Mouse (Mus musculus) intestine, embryonic 14.5 days (tissue): ENCODE measurements at regions not wholly inside any gene's neighbourhood (a gene's known extent, or its start where the extent isn't known, plus 50 kb on each side); places are given as distances from the start of the nearest gene placed in this dataset.

ENCODE experiments used
- ATAC-seq: fragments of 200-750 bp; cut with Nextera tagmentation; replicated peaks from 2 replicates; pipeline ENCODE4 v1.8.0; 2017; ENCODE audit warnings: low read depth, moderate number of reproducible peaks, moderate TSS enrichment, moderate library complexity; ENCODE audit not compliant: low FRiP score, low TSS enrichment
- DNase-seq: peaks from one replicate; pipeline ENCODE4 v3.0.0-alpha.2; 2018; ENCODE audit warnings: low spot score
- H3K27ac ChIP-seq: fragments of 300-500 bp; sonication (generic); 2 replicates; pipeline ENCODE4 v1.5.1; 2014; ENCODE audit warnings: low read depth, mild to moderate bottlenecking, control low read depth
- H3K27me3 ChIP-seq: fragments of 300-500 bp; sonication (generic); replicated peaks from 2 replicates; pipeline ENCODE4 v1.6.1; 2014; ENCODE audit warnings: low read length, control low read depth; ENCODE audit not compliant: control insufficient read depth, insufficient read depth
- H3K36me3 ChIP-seq: fragments of 300-500 bp; sonication (generic); 2 replicates; pipeline ENCODE4 v1.6.1; 2014; ENCODE audit warnings: low read length, control low read depth; ENCODE audit not compliant: control insufficient read depth, insufficient read depth
- H3K4me1 ChIP-seq: fragments of 300-500 bp; sonication (generic); replicated peaks from 2 replicates; pipeline ENCODE4 v1.6.1; 2014; ENCODE audit warnings: low read length, control low read depth, mixed read lengths; ENCODE audit not compliant: control insufficient read depth, insufficient read depth
- H3K4me2 ChIP-seq: fragments of 300-500 bp; sonication (generic); 2 replicates; pipeline ENCODE4 v1.6.1; 2014; ENCODE audit warnings: low read length
- H3K4me3 ChIP-seq: fragments of 300-500 bp; sonication (generic); 2 replicates; pipeline ENCODE4 v1.5.1; 2014; ENCODE audit warnings: low read depth, low read length, control low read depth, mixed read lengths
- H3K9ac ChIP-seq: fragments of 300-500 bp; sonication (generic); 2 replicates; pipeline ENCODE4 v1.6.1; 2014; ENCODE audit warnings: mild to moderate bottlenecking, low read length
- H3K9me3 ChIP-seq: fragments of 300-500 bp; sonication (generic); 2 replicates; pipeline ENCODE4 v1.6.1; 2016; ENCODE audit warnings: low read length, control low read depth; ENCODE audit not compliant: control insufficient read depth
- WGBS: fragments of 180-500 bp; shearing (Covaris S2); extraction: QIAGEN DNeasy Blood & Tissue Kit; methylation state at CpG from one replicate; pipeline ENCODE4 v1.1.7; 2014; 5-methylcytosine and 5-hydroxymethylcytosine counted together

DNA sequence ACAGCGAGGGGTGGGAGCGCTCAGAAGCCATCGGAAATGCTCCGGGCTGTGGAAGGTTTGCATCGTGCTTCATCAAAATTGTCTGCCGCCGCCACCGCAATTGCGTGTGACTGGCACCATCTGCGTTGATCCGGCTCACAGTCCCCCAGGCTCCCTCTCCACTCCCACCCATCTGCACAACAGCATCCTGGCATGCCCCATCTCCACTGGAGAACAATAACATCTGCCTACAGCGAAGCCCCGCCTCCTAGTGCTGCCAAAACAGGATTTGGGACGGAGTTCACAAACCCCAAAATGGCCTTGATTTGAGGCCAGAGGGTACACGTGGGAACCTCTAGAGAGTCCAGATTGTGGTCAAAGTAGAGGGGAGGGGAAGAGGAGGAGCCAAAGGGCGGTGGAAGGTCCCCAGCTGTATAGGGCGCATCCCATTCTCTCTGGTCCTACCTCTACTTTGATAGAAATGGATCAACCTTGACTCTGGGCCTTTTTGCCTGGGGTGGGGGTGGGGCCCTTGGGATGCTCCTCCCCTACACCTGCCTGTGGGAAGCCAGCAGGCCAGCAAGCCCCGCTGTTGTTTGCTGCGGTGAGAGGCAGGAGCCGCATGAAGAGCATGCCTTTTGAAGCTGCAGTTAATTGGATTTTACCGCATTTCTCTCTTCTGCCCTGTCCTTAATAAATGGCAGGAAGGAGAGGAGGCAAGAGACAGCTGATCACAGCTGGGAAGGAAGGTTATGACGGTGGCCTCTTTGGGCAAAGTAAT, 195.6 kb upstream of the Rpl38 start:
- Histone ChIP-seq H3K27ac (no peak overlapping the region), H3K9me3 (no peaks in the 10 kb centered on the region), H3K27me3 (0 out of 2 replicates have a peak, but pooled peaks cover 2% of the 10 kb centered on the region), H3K9ac (no peak overlapping the region), H3K4me3 (no peak overlapping the region), H3K36me3 (no peaks in the 10 kb centered on the region), H3K4me2 (peak overlapping the region; percentile 26; the same call in 1 of the 2 replicates), H3K4me1 (peaks cover 15% of the 10 kb centered on the region)
- DNase-seq, result no peak
- no peak for ATAC-seq
- 23% methylated on average over 22 of the region's 22 CpGs for WGBS

DNA sequence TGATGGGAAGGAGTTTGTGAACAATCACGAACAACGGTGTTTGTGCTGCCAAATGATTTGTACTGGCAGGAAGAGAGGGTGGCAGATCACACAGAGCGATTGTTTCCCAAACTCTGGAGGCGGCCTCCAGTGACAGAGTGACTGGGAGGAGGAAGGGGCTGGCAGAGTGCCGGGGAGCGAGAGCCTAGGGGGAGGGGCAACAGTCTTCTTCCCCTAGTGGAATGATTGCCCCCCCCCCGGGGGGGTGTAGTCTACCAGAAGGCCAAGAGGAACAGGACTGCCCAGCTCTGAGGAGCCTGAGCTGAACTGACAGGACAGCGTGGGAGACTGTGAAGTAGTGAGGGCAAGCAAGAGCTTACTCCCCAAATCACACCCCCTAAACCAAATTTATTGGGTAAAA, 199.9 kb upstream of the Rpl38 start:
- no peak overlapping the region for H3K9ac ChIP-seq
- no peak overlapping the region for H3K4me3 ChIP-seq
- H3K27me3 ChIP-seq, result 0 out of 2 replicates have a peak, but pooled peaks cover 8% of the 10 kb centered on the region
- H3K4me2 ChIP-seq, result peak overlapping the region; percentile 33
- H3K36me3 ChIP-seq, result no peaks in the 10 kb centered on the region
- H3K27ac ChIP-seq, result peak overlapping the region; percentile 60
- H3K9me3 ChIP-seq, result no peaks in the 10 kb centered on the region
- DNase-seq (peak; percentile 78), ATAC-seq (peak; percentile 59; the same call in 1 of the 2 replicates)
- WGBS, result 1% methylated on average over 8 of the region's 8 CpGs
- peaks cover 20% of the 10 kb centered on the region for H3K4me1 ChIP-seq

- Histone ChIP-seq H3K4me3 (no peak overlapping the region), H3K9ac (no peak overlapping the region), H3K27me3 (0 out of 2 replicates have a peak, but pooled peaks cover 7% of the 10 kb centered on the region), H3K27ac (peak overlapping the region; percentile 60), H3K4me1 (peaks cover 21% of the 10 kb centered on the region), H3K36me3 (no peaks in the 10 kb centered on the region), H3K9me3 (no peaks in the 10 kb centered on the region), H3K4me2 (peak overlapping the region; percentile 33)
- ATAC-seq, result no peak
- DNase-seq, result peak; percentile 71
- 6% methylated on average over 8 of the region's 8 CpGs for WGBS
Observed at GRCm38 (mm10) chr11:114467803-114468202, 200.5 kb upstream of the Rpl38 start.

GRCm38 (mm10) chr11:114465486-114465885, 202.8 kb upstream of the Rpl38 start:
- Histone ChIP-seq H3K36me3 (no peaks in the 10 kb centered on the region), H3K4me2 (no peak overlapping the region), H3K27me3 (0 out of 2 replicates have a peak, but pooled peaks cover 5% of the 10 kb centered on the region), H3K4me1 (peaks cover 18% of the 10 kb centered on the region), H3K9ac (no peak overlapping the region), H3K27ac (no peak overlapping the region), H3K4me3 (no peak overlapping the region), H3K9me3 (no peaks in the 10 kb centered on the region)
- ATAC-seq (no peak), DNase-seq (no peak)
- WGBS, result 58% methylated on average over 5 of the region's 5 CpGs

DNA sequence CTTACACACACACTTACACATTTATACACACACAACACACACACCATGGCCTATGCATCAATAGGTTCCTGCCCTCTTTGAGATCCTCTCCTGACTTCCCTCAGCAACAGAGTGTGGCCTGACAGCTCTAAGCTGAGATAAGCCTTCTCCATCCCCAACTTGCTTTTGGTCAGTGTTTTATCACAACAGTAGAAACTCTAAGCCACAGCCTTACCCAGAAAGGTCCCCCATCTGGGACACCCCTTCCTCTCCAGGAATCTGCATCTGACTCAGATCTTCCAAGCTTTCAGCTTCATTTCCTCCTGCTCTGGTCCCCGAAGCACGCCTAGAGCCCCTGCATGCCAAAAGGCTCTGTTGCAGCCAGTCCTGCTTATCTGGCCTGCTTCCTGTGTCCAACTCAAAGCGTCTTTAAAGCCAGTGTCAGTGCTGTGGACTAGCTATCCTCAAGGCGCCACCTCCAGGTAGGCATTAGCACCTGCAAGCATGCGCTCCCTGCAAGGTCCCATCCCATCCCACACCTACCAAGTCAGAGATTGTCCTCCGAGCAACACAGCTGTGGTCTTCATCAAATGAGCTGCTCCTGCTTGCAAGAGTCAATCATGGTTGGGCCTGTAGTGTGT, 205.5 kb upstream of the Rpl38 start:
- Histone ChIP-seq H3K9ac (no peak overlapping the region), H3K4me2 (no peak overlapping the region), H3K27ac (no peak overlapping the region), H3K4me3 (no peak overlapping the region), H3K36me3 (no peaks in the 10 kb centered on the region), H3K27me3 (0 out of 2 replicates have a peak, but pooled peaks cover 5% of the 10 kb centered on the region), H3K9me3 (no peaks in the 10 kb centered on the region), H3K4me1 (peaks cover 10% of the 10 kb centered on the region; the same call in 1 of the 2 replicates)
- WGBS, result 21% methylated on average over 6 of the region's 6 CpGs
- DNase-seq (peak; percentile 68), ATAC-seq (no peak; the same call in 1 of the 2 replicates)

DNA sequence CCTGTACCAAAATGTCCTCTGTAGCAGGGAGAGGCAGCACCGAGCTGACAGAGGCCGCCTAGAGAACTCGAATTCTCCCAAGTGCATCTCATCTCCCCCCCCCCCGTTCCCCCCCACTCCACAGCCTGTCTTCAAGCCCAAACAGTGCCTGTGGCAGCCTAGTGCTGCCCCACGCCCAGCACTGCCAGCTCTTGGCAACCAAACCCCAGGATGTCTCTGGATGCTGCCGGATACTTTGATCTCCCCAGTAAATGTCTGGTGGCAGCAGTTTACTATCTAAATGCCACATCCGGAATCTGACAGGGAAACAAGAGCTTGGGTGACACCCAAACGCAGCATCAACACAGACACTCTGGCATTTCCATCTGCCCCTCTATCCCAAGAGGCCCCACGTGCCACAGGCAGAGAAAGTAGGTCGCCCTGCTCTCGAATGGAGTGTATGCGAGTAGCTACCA, 213.4 kb upstream of the Rpl38 start:
- Histone ChIP-seq H3K27ac (no peak overlapping the region), H3K9me3 (no peaks in the 10 kb centered on the region), H3K4me2 (no peak overlapping the region), H3K27me3 (no peaks in the 10 kb centered on the region), H3K4me3 (no peak overlapping the region), H3K4me1 (no peaks in the 10 kb centered on the region), H3K9ac (no peak overlapping the region), H3K36me3 (no peaks in the 10 kb centered on the region)
- WGBS, result 63% methylated on average over 12 of the region's 12 CpGs
- DNase-seq (no peak), ATAC-seq (no peak)

DNA sequence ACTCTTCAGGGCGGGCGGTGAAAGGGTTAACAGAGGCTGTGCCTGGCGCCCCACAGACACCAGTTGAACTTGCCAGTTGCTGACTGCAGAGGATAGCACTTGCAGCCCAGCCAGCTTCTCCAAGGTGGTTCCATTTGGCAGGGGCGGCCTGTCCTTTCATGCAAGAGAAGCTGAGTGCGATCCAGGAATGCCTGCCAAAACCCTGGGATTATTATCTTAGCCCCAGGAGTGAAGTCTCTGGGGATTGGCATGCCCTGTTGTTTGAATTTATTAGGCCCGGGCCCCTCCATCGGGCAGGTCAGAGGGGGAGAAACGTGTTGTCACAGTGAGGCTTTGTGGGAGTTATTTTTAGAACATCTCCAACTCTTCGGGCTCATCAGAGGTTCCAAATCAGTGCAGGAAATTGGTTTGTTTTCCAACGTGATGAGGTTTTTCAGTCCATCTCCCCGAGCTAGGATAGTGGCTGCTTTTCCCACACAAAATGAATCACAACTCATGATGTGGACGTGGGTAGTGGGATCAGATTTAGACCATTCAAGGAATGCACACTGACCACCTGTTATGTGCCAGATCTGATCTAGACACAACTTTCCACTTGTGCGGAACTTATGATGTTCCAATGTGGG, 219.4 kb upstream of the Rpl38 start:
- Histone ChIP-seq H3K9me3 (no peaks in the 10 kb centered on the region), H3K27me3 (no peaks in the 10 kb centered on the region), H3K27ac (no peak overlapping the region), H3K9ac (no peak overlapping the region), H3K4me2 (no peak overlapping the region), H3K4me1 (peaks cover 20% of the 10 kb centered on the region; the same call in 1 of the 2 replicates), H3K4me3 (no peak overlapping the region), H3K36me3 (no peaks in the 10 kb centered on the region)
- 34% methylated on average over 13 of the region's 13 CpGs for WGBS
- no peak for DNase-seq
- no peak for ATAC-seq

- WGBS, result 86% methylated on average over 5 of the region's 5 CpGs
- Histone ChIP-seq H3K4me1 (peaks cover 20% of the 10 kb centered on the region; the same call in 1 of the 2 replicates), H3K9ac (no peak overlapping the region), H3K27ac (0 out of 2 replicates have a peak overlapping the region, but pooled peaks have one; percentile 55), H3K36me3 (no peaks in the 10 kb centered on the region), H3K27me3 (no peaks in the 10 kb centered on the region), H3K4me3 (no peak overlapping the region; the same call in 1 of the 2 replicates), H3K9me3 (no peaks in the 10 kb centered on the region), H3K4me2 (peak overlapping the region; percentile 51)
- ATAC-seq, result no peak
- DNase-seq, result no peak
Observed at GRCm38 (mm10) chr11:114447461-114447847, 220.9 kb upstream of the Rpl38 start.
